Mouse (Mus musculus): ENCODE measurements at regions not wholly inside any gene's neighbourhood (a gene's known extent, or its start where the extent isn't known, plus 50 kb on each side); places are given as distances from the start of the nearest gene placed in this dataset.

DNA sequence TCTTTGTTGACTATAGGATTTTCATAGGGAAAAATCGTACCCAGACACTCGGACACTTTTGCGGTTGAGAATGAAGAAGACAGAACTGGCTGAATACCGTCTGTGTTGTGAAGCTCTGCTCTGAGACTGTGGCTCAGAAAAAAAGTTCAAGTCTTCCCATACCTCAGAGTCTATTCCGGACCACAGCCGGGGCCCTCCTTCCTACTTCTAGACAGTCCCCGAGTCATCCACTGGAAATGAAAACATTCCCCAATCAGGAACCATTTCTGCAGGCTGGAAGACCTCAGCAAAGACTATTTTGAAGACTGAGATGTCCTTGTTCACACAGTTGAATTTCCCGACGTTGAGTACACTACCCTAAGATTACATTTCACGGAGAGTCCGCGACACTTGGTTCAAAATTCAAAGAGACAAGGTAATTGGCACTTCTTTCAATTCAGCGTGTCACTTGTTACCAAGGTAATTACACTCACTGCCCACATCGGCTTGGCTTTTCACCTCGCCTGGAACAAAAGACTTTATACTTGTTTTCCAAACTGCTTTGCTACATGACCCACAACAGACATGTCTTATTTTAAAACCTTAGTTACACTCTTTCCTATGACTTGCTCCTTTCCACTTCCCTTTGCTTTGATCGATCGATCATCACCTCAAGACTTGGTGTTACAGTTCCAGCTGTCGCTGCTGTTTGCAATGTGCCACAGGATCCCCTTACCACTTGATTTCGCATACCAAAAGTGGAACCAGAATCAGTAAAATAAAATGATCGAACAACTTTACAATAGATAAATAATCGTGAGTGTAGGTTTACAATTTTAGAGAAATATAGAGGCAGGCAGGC lies 219.2 kb upstream of the Pcsk5 start:
- 84% methylated on average over 21 of the region's 21 CpGs for WGBS
- H3K4me3 ChIP-seq = no peak overlapping the region

DNA sequence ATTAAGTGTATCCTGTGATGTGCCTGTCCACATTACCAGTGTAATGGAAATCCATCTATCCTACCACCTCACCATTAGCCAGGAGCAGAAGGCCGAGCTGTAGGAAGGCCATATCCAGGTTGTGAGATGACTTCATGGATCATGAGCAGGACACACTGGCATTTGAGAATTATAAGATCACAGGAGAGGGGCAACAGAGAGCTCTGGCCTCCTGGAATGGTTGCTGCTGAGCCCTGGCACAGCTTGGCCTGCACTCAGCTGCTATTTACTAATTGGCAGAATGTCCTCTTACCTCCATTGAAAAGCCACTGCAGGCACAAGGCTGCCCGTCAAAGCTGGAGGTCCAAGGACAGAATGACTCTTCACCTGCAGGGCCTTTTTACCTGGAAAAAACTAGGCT lies 212.9 kb upstream of the Pcsk5 start:
- WGBS = 74% methylated on average over 2 of the region's 2 CpGs
- H3K27me3 ChIP-seq (ENCODE audit: control insufficient read depth, insufficient read depth, low read length) = no peaks in the 10 kb centered on the region

More for the DNA sequence above, 219.2 kb upstream of the Pcsk5 start:
- H3K36me3 ChIP-seq (ENCODE audit: control insufficient read depth, insufficient read depth, low read length) = no peaks in the 10 kb centered on the region
- no peaks in the 10 kb centered on the region for H3K79me2 ChIP-seq (replicated peaks; ENCODE audit: control insufficient read depth, insufficient read depth, low read length)
- H3K27me3 ChIP-seq (ENCODE audit: control insufficient read depth, insufficient read depth, low read length) = no peaks in the 10 kb centered on the region
- no peaks in the 10 kb centered on the region for H3K4me1 ChIP-seq (ENCODE audit: control insufficient read depth, insufficient read depth, low read length)
- no peak overlapping the region for H3K9ac ChIP-seq (ENCODE audit: low read depth, low read length)
- no peak for DNase-seq
- no peak overlapping the region for H3K27ac ChIP-seq
- intact Hi-C loops (cut with DNase I) = no loop called here
- TF ChIP-seq EP300 (IDR thresholded peaks at IDR 0.05; ENCODE audit: insufficient read depth, low read depth, low read length) (no peak), POLR2A (IDR thresholded peaks at IDR 0.05; ENCODE audit: insufficient read depth, low read depth, low read length) (no peak), CTCF (IDR thresholded peaks at IDR 0.05) (no peak)

DNA sequence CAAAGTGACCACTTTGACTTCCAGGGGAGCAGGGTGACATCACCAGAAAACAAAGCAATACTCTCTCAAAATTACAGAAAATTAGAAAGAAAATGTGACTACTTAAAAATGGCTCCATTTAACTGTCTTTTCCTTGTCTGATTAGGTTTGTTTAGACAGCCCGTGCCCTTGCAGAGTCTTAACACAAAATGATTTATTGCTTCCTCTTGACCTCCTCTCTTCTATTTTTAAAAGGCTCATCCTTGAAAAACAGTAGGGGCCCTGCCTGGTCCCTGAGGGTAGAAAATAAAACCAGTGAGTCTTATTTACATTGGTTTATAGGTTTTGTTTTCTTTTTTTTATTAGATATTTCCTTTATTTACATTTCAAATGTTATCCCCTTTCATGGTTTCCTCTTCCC lies 196.8 kb upstream of the Pcsk5 start:
- 42% methylated on average over 1 of the region's 1 CpGs for WGBS
- Histone ChIP-seq H3K79me2 (replicated peaks; ENCODE audit: control insufficient read depth, insufficient read depth, low read length) (no peaks in the 10 kb centered on the region), H3K4me3 (no peak overlapping the region), H3K27me3 (ENCODE audit: control insufficient read depth, insufficient read depth, low read length) (no peaks in the 10 kb centered on the region), H3K27ac (no peak overlapping the region), H3K9ac (ENCODE audit: low read depth, low read length) (no peak overlapping the region), H3K4me1 (ENCODE audit: control insufficient read depth, insufficient read depth, low read length) (no peaks in the 10 kb centered on the region), H3K36me3 (ENCODE audit: control insufficient read depth, insufficient read depth, low read length) (no peaks in the 10 kb centered on the region)
- no peak for DNase-seq
- no peak for TF ChIP-seq EP300 (IDR thresholded peaks at IDR 0.05; ENCODE audit: insufficient read depth, low read depth, low read length)
- no peak for TF ChIP-seq POLR2A (IDR thresholded peaks at IDR 0.05; ENCODE audit: insufficient read depth, low read depth, low read length)
- no peak for TF ChIP-seq CTCF (IDR thresholded peaks at IDR 0.05)
- intact Hi-C loops (cut with DNase I) = no loop called here

More for the DNA sequence above, 212.9 kb upstream of the Pcsk5 start:
- intact Hi-C loops (cut with DNase I) = no loop called here
- no peaks in the 10 kb centered on the region for H3K4me1 ChIP-seq (ENCODE audit: control insufficient read depth, insufficient read depth, low read length)
- H3K27ac ChIP-seq = no peak overlapping the region
- peak in 1 of 2 experiments; percentile 2 for DNase-seq
- no peaks in the 10 kb centered on the region for H3K79me2 ChIP-seq (replicated peaks; ENCODE audit: control insufficient read depth, insufficient read depth, low read length)
- no peak overlapping the region for H3K4me3 ChIP-seq
- no peak for TF ChIP-seq CTCF (IDR thresholded peaks at IDR 0.05)
- no peak for TF ChIP-seq EP300 (IDR thresholded peaks at IDR 0.05; ENCODE audit: insufficient read depth, low read depth, low read length)
- TF ChIP-seq POLR2A (IDR thresholded peaks at IDR 0.05; ENCODE audit: insufficient read depth, low read depth, low read length) = no peak
- no peaks in the 10 kb centered on the region for H3K36me3 ChIP-seq (ENCODE audit: control insufficient read depth, insufficient read depth, low read length)
- H3K9ac ChIP-seq (ENCODE audit: low read depth, low read length) = no peak overlapping the region

DNA sequence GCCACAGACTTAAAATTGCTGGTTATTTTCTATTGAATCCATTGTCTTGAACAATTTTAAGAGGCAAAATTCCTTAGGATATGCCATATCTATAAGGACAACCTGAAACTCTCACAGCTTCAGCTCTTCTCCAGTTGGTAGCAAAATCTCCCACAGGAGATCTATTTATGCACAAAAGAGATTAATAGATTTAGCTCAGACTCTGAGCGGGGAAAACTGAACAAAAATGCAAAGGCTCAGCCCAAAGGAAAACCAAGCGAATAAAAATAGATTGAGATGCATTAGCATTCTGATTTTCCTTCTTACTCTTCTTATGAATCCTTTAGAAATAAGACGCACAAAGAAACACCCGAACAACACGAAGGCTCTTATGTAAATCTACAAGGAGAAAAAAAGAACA lies 196.2 kb upstream of the Pcsk5 start:
- Histone ChIP-seq H3K9ac (ENCODE audit: low read depth, low read length) (no peak overlapping the region), H3K4me1 (ENCODE audit: control insufficient read depth, insufficient read depth, low read length) (no peaks in the 10 kb centered on the region), H3K79me2 (replicated peaks; ENCODE audit: control insufficient read depth, insufficient read depth, low read length) (no peaks in the 10 kb centered on the region), H3K36me3 (ENCODE audit: control insufficient read depth, insufficient read depth, low read length) (no peaks in the 10 kb centered on the region), H3K4me3 (no peak overlapping the region), H3K27ac (no peak overlapping the region), H3K27me3 (ENCODE audit: control insufficient read depth, insufficient read depth, low read length) (no peaks in the 10 kb centered on the region)
- no peak for TF ChIP-seq EP300 (IDR thresholded peaks at IDR 0.05; ENCODE audit: insufficient read depth, low read depth, low read length)
- no peak for TF ChIP-seq POLR2A (IDR thresholded peaks at IDR 0.05; ENCODE audit: insufficient read depth, low read depth, low read length)
- TF ChIP-seq CTCF (IDR thresholded peaks at IDR 0.05) = no peak
- no peak for DNase-seq
- WGBS = 91% methylated on average over 5 of the region's 5 CpGs
- intact Hi-C loops (cut with DNase I) = no loop called here

DNA sequence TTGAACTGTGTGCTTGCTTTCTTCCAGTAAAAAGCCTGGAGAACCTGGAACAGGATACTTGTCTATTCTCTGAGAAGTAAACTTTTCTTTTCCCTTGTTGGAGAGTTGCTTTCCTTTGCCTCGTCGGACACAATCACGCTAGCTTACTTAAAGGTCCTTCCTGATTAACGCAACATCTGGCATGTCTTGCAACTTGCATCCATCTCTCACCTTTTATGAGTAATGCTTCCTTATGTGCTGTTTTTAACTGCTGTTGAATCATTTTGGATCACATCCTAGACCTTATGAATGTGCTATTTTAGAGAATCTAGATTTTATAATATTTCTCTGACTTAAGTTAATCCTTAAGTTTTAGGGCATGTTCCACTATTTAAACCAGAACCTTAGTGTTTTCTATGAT lies 188.4 kb upstream of the Pcsk5 start:
- no peaks in the 10 kb centered on the region for H3K27me3 ChIP-seq (ENCODE audit: control insufficient read depth, insufficient read depth, low read length)
- H3K27ac ChIP-seq = no peak overlapping the region
- no peak overlapping the region for H3K4me3 ChIP-seq
- DNase-seq = no peak
- intact Hi-C loops (cut with DNase I) = no loop called here
- no peak overlapping the region for H3K9ac ChIP-seq (ENCODE audit: low read depth, low read length)
- WGBS = 55% methylated on average over 4 of the region's 4 CpGs
- H3K79me2 ChIP-seq (replicated peaks; ENCODE audit: control insufficient read depth, insufficient read depth, low read length) = no peaks in the 10 kb centered on the region
- H3K36me3 ChIP-seq (ENCODE audit: control insufficient read depth, insufficient read depth, low read length) = no peaks in the 10 kb centered on the region
- no peak for TF ChIP-seq EP300 (IDR thresholded peaks at IDR 0.05; ENCODE audit: insufficient read depth, low read depth, low read length)
- TF ChIP-seq CTCF (IDR thresholded peaks at IDR 0.05) = no peak
- no peak for TF ChIP-seq POLR2A (IDR thresholded peaks at IDR 0.05; ENCODE audit: insufficient read depth, low read depth, low read length)
- no peaks in the 10 kb centered on the region for H3K4me1 ChIP-seq (ENCODE audit: control insufficient read depth, insufficient read depth, low read length)

DNA sequence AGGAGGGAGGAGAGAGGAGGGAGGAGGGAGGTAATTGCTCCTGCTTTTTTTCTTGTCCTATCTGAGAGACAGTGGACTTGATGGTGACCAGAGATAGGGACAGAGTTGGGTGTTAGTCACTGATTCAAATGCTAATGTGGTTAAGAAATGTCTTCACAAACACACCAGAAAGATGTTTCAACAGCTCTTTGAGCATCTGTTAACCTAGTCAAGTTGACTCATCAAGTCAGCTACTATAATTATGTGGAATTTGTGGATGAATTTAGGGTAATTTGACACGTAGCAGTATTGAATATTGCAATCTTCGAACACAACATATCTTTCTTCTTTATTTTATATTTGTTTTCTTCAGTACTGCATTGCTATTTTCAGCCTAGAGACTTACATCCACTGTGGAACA lies 182.9 kb upstream of the Pcsk5 start:
- DNase-seq = no peak
- intact Hi-C loops (cut with DNase I) = no loop called here
- Histone ChIP-seq H3K9ac (ENCODE audit: low read depth, low read length) (no peak overlapping the region), H3K27me3 (ENCODE audit: control insufficient read depth, insufficient read depth, low read length) (no peaks in the 10 kb centered on the region), H3K79me2 (replicated peaks; ENCODE audit: control insufficient read depth, insufficient read depth, low read length) (no peaks in the 10 kb centered on the region), H3K27ac (no peak overlapping the region), H3K36me3 (ENCODE audit: control insufficient read depth, insufficient read depth, low read length) (peaks cover 4% of the 10 kb centered on the region; the same call in 1 of the 2 replicates), H3K4me3 (no peak overlapping the region), H3K4me1 (ENCODE audit: control insufficient read depth, insufficient read depth, low read length) (no peaks in the 10 kb centered on the region)
- WGBS = 65% methylated on average over 2 of the region's 2 CpGs
- no peak for TF ChIP-seq EP300 (IDR thresholded peaks at IDR 0.05; ENCODE audit: insufficient read depth, low read depth, low read length)

All from heart, adult 2 months (tissue).